Mouse (Mus musculus) intestine, postnatal 0 days (tissue): ENCODE results near the gene Dixdc1. TPM values are rescaled to one million over a fixed set of nuclear protein-coding genes. Genes with fewer than 3 reads are reported as not detected.

Experiments used
- ATAC-seq: fragments of 200-750 bp; cut with Nextera tagmentation; 2 replicates; pipeline ENCODE4 v1.8.0; 2017; ENCODE audit warnings: mild to moderate bottlenecking, moderate TSS enrichment, moderate library complexity
- H3K27ac ChIP-seq: fragments of 300-500 bp; sonication (generic); 2 replicates; pipeline ENCODE4 v1.5.1; 2014; ENCODE audit warnings: mild to moderate bottlenecking, low read depth, low read length, moderate library complexity
- H3K27me3 ChIP-seq: fragments of 300-500 bp; sonication (generic); replicated peaks from 2 replicates; pipeline ENCODE4 v1.6.1; 2014; ENCODE audit warnings: low read length, mixed read lengths; ENCODE audit not compliant: control insufficient read depth, insufficient read depth
- H3K36me3 ChIP-seq: fragments of 300-500 bp; sonication (generic); 2 replicates; pipeline ENCODE4 v1.6.1; 2014; ENCODE audit warnings: mild to moderate bottlenecking, moderate library complexity; ENCODE audit not compliant: control insufficient read depth, insufficient read depth
- H3K4me1 ChIP-seq: fragments of 300-500 bp; sonication (generic); replicated peaks from 2 replicates; pipeline ENCODE4 v1.6.1; 2014; ENCODE audit warnings: antibody characterized with exemption, low read length, mixed read lengths; ENCODE audit not compliant: control insufficient read depth, insufficient read depth
- H3K4me2 ChIP-seq: fragments of 300-500 bp; sonication (generic); replicated peaks from 2 replicates; pipeline ENCODE4 v1.6.1; 2014; ENCODE audit warnings: low read depth, mild to moderate bottlenecking, moderate library complexity
- H3K4me3 ChIP-seq: fragments of 300-500 bp; sonication (generic); 2 replicates; pipeline ENCODE4 v1.5.1; 2014; ENCODE audit warnings: low read depth, low read length
- H3K9ac ChIP-seq: fragments of 300-500 bp; sonication (generic); 2 replicates; pipeline ENCODE4 v1.6.1; 2014; ENCODE audit warnings: mild to moderate bottlenecking, low read depth, low read length
- H3K9me3 ChIP-seq: fragments of 300-500 bp; sonication (generic); 2 replicates; pipeline ENCODE4 v1.6.1; 2016; ENCODE audit warnings: mixed run types; ENCODE audit not compliant: control insufficient read depth
- CTCF ChIP-seq: sonication (generic); IDR thresholded peaks from 2 replicates; pipeline ENCODE4 v1.5.1; 2016; ENCODE audit warnings: low read depth, mild to moderate bottlenecking, control low read depth, antibody characterized with exemption, moderate library complexity
- WGBS: fragments of 180-500 bp; shearing (Covaris S2); extraction: QIAGEN DNeasy Blood & Tissue Kit; methylation state at CpG from one replicate; pipeline ENCODE4 v1.1.7; 2014; 5-methylcytosine and 5-hydroxymethylcytosine counted together
- polyA plus RNA-seq: library from polyadenylated mRNA; unstranded; fragments of >200 nt; fragmentation: Nextera tagmentation; extraction: Ambion mirVana; gene quantifications from 2 replicates; pipeline ENCODE4 v1.2.1, GENCODE M21; 2015

The Dixdc1 gene
- polyA plus RNA-seq, 1 experiment from 2014 or later = 2.9 TPM

DNA sequence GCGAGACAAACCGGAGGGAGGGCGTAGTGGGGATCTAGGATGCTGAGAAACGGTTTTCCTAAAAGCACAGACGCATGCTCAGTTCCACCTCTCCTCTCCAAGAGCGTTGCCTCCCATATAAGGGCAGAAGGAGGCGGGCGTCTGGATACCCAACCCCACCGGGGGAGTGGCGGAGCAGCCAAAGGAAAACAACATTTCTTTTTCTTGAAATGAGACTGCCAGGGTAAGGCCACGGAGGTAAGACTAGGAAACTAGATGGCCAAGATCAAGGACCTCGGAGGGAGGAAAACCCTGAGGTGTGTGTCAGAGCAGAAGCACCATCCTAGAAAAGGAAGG lies 41.6 kb downstream of the Dixdc1 start:
- no peaks in the 10 kb centered on the region for H3K36me3 ChIP-seq
- no peak for TF ChIP-seq CTCF
- H3K27me3 ChIP-seq = peaks cover 10% of the 10 kb centered on the region; the same call in 1 of the 2 replicates
- no peaks in the 10 kb centered on the region for H3K9me3 ChIP-seq
- WGBS = 2% methylated on average over 12 of the region's 12 CpGs
- ATAC-seq = no peak
- no peak overlapping the region for H3K27ac ChIP-seq
- H3K4me2 ChIP-seq = peak overlapping the region; percentile 94
- H3K4me3 ChIP-seq = peak overlapping the region; percentile 32
- no peaks in the 10 kb centered on the region for H3K4me1 ChIP-seq
- H3K9ac ChIP-seq = no peak overlapping the region

DNA sequence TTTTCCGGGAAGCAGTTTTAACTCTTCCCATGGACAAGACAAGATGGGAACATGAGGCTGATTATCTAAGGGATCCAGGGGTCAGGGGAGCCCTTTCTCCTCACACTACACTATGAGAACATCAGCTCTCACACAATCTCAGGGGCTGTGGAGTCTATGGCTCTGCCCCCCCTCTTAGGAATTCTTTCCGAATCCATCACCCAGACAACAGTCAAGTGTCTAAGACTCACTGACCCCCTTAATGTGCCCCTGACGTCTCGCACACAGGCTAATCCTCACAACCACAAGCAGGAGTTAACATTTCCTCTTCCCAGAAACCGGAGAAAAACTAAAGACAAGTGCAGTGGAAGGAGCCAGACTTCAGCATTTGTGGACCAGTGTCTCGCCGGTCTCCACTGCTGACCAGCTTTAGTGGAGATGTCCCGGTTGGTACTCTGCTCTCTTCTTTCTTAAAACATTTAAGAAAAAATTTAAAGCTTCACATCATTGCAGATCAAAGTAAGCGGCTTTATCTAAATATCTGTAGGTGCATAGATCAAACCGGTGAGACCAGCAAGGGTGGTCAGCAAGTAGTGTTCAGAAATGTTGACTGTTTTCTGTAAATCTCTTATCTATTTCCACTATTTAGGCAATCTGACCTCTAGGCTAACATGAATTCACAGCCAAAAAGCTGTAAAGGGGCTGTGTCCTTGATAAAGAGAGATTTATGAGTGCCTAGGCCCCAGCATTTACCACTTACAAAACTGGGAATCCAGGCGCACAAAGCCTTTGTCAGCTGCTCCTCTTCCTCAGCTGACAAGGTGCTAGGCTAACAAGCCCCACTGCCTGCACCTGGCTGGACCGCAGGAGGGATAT lies 42.2 kb downstream of the Dixdc1 start:
- peak overlapping the region; percentile 32 for H3K4me3 ChIP-seq
- no peak overlapping the region for H3K9ac ChIP-seq
- H3K9me3 ChIP-seq = no peaks in the 10 kb centered on the region
- no peak for ATAC-seq
- peaks cover 10% of the 10 kb centered on the region; the same call in 1 of the 2 replicates for H3K27me3 ChIP-seq
- TF ChIP-seq CTCF = no peak
- H3K4me2 ChIP-seq = peak overlapping the region; percentile 94
- no peaks in the 10 kb centered on the region for H3K4me1 ChIP-seq
- H3K36me3 ChIP-seq = no peaks in the 10 kb centered on the region
- H3K27ac ChIP-seq = no peak overlapping the region
- WGBS = 60% methylated on average over 12 of the region's 12 CpGs

DNA sequence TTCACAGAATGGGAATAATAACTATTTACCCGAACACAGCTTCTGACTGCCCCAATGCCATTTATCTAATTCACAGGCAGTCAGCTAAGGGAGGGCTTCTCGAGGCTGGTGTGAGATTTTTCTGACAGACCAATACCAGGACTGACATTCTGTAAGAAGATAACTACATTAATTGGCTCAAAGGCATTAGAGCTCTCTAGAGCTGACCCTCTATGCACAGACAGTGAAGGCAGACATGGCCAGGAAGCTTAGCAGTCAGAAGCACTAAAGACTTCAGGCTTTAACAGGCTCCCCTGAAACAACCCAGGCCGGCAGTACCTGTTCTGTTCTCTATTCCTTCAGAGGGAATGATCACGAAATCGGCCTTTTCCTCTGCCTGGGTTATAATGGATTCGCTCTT lies 44.2 kb downstream of the Dixdc1 start:
- peaks cover 10% of the 10 kb centered on the region; the same call in 1 of the 2 replicates for H3K27me3 ChIP-seq
- H3K4me1 ChIP-seq = no peaks in the 10 kb centered on the region
- H3K9ac ChIP-seq = no peak overlapping the region
- no peaks in the 10 kb centered on the region for H3K36me3 ChIP-seq
- no peak overlapping the region for H3K27ac ChIP-seq
- ATAC-seq = no peak
- H3K4me3 ChIP-seq = no peak overlapping the region
- TF ChIP-seq CTCF = no peak
- no peak overlapping the region for H3K4me2 ChIP-seq
- no peaks in the 10 kb centered on the region for H3K9me3 ChIP-seq
- 85% methylated on average over 6 of the region's 6 CpGs for WGBS

DNA sequence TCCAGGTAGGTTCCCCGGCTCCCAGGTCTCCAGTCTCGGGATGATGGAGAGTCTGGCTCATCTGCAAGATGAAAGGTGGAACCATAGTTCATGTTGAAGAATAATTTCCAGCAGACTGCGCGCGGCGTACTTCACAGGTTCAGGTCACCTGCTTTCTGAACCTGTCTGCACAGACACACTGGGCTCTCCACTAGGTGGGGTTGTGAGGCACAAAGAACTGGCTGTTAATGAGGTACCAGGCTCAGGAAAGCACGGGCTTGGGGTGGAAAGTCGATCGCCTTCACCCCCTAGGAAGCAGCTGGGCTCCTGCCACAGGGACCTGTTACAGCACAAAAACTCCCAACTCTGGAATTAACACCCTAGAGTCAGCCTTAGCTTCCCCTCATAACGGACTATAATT lies 45.7 kb downstream of the Dixdc1 start:
- Histone ChIP-seq H3K4me3 (no peak overlapping the region), H3K36me3 (no peaks in the 10 kb centered on the region), H3K4me1 (no peaks in the 10 kb centered on the region), H3K27me3 (peaks cover 4% of the 10 kb centered on the region; the same call in 1 of the 2 replicates), H3K4me2 (peak overlapping the region; percentile 40), H3K9ac (no peak overlapping the region), H3K9me3 (no peaks in the 10 kb centered on the region), H3K27ac (no peak overlapping the region)
- TF ChIP-seq CTCF = peak; percentile 89
- peak; percentile 80 for ATAC-seq
- WGBS = 16% methylated on average over 10 of the region's 10 CpGs

DNA sequence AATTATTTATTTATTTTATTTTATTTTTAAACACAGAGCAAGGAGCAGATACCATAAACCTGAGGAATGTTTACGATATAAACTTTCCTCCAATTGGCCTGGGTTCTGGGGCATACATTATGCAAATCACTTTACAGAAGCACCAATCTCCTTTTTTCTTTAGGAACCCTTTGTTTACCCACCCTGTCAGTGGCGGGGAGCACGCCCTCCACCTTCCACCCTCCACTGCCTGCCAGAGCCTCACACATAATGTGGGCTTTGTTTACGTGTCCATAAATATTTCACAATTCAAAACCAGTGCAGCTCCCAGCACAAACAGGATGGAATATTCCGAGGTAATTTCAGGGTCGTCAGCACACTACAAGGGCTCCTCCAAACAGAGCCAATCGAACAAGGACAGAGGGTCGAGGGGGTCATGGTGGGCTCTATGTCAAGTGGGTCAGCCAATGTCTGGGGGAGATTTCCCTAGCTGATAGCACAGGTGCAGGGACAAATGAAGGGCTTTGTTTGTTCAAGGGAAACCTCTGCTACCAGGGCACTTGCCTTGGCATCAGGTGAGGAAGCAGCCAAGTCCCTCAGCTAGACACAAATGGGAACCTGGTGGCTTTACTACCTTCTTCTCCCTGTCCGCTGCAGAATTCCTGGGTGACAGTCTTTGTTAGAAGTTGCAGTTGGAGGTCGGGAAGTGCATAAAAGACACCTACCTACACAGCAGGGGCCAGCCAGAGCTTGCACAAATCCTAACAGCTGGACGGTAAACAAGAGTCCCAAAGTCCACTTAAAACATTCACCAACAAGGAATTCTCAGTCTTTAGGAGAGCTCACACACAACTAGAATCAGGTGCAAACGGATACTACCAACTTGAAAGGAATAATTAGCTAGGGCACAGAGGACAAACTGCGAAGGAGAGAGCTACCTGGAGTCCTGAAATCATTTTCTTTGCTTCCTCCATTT lies 46.4 kb downstream of the Dixdc1 start:
- Histone ChIP-seq H3K9ac (no peak overlapping the region), H3K27ac (no peak overlapping the region), H3K27me3 (no peaks in the 10 kb centered on the region), H3K4me2 (peak overlapping the region; percentile 40), H3K9me3 (no peaks in the 10 kb centered on the region), H3K4me3 (no peak overlapping the region), H3K36me3 (no peaks in the 10 kb centered on the region), H3K4me1 (no peaks in the 10 kb centered on the region)
- 20% methylated on average over 13 of the region's 13 CpGs for WGBS
- peak; percentile 54 for ATAC-seq
- no peak for TF ChIP-seq CTCF
